Mouse (Mus musculus) brown adipose tissue, adult 24 weeks (tissue): ENCODE data around the gene Zswim7. TPM values are rescaled to one million over a fixed set of nuclear protein-coding genes. Genes with fewer than 3 reads are reported as not detected.
A peak's percentile ranks its signal among the peaks of the same experiment; 100 is the strongest.

Experiments used
- H3K27ac ChIP-seq: fragments of 200-500 bp; replicated peaks from 2 replicates; pipeline ENCODE4 v1.5.1; 2012; ENCODE audit warnings: low read depth, mild to moderate bottlenecking, low read length
- H3K4me1 ChIP-seq: fragments of 200-500 bp; 2 replicates; pipeline ENCODE4 v1.6.1; 2012; ENCODE audit warnings: low read length, mixed read lengths; ENCODE audit not compliant: control insufficient read depth, insufficient read depth, insufficient read length
- H3K4me3 ChIP-seq: fragments of 200-500 bp; 2 replicates; pipeline ENCODE4 v1.5.1; 2012; ENCODE audit warnings: low read depth, mild to moderate bottlenecking, low read length, moderate library complexity; ENCODE audit not compliant: insufficient read depth
- polyA plus RNA-seq: library from polyadenylated mRNA; stranded (reverse); fragments of >200 nt; gene quantifications from 2 replicates; pipeline ENCODE4 v1.2.4, GENCODE M21; 2012; ENCODE audit not compliant: missing spikeins, insufficient read depth, insufficient read length

Zswim7 gene
- polyA plus RNA-seq, 1 experiment: 37.5 TPM

DNA sequence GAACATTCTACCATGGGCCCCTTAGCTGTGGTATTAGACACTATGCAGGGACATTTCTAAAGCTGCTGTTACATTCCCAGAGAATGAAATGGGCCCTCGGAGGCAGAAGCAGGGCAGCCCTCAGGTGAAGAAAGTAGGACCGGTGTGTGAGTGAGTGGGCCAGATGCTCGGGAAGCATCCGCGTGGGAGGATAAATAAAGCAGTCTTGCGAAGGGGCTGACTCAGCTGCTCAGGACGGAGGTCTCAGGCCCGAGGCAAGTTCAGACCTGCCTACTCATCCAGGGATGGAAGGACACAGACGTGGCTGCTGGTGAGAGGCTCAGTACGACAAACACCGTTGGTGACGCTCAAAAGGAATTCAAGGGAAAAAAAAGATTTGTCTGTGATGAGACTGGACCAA is 12.1 kb downstream of the Zswim7 start:
- H3K4me3 ChIP-seq: no peak overlapping the region
- no peaks in the 10 kb centered on the region for H3K4me1 ChIP-seq
- H3K27ac ChIP-seq: no peak overlapping the region

DNA sequence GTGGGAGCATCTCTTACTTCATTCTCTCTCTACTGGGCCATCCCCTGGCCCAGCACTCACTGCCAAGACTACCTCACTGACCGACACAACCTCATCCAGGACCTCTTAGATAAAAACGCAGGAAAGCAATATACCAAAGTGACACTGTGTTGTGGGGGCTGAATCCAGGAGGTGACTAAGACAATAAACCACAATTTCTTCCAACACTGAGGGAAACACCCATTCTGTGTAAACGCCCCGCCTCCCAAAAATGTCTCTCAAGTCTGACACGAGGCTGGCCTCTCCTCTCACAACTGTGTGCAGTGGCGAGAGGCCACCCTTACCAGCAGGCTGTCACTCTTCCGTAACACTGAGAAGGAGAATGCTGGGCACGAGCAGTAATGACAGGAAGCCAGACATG is 12.8 kb downstream of the Zswim7 start:
- Histone ChIP-seq H3K27ac (no peak overlapping the region), H3K4me1 (no peaks in the 10 kb centered on the region), H3K4me3 (no peak overlapping the region)

DNA sequence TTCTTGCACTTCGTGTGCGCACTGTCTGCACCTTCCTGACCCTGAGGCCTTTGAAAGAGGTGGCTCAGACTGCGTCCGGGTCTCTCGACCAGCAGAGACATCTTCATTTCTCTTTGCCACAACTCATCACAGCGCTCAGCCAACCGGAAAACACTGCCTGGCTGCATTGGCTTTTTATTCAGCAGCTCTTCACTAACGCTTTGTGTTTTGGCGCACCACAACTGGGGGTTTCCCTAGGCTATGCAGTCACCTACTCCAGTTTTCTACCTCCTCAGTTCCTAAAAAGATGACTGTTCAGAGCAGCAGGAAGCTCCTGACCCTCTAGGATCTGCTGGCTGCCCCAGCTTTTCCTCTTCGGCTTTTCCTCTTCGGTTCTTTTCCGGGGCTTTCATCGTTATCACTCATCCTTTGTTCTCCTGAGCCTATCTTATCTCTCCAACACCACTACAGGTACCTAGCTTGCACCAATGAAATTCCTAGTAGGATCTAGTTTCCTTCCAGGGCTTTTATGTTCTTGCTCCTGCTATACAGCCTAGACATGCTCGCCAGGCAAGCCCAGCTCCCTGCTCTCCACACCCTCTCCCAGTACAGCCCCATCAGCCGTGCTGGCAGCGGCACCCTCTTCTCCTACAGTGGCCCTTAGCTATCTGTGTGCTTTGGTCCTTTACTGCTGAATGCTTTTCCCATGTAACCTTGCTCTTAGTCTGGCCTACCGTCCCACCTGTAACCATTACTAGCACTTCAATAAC is 14.5 kb downstream of the Zswim7 start:
- Histone ChIP-seq H3K4me1 (no peaks in the 10 kb centered on the region), H3K27ac (no peak overlapping the region), H3K4me3 (no peak overlapping the region)

DNA sequence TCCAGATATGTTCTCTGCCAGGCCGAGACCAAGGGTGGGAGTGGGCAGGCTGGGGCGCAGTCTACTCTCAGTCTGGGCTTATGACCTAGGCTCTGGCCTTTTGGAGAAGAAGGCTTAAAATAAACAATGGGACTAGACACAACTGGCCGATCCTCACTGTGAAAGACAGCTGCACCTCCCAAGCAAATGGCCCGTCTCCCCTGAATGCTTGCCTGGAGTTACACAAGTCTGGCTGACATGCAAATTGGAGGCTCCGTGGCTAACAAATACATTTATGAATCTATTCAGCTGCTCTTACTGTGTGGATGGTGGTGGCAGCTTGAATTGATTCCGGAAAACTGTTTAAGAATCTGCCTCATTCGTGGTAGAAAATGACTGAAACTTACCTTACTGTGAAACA is 15.5 kb downstream of the Zswim7 start:
- H3K4me1 ChIP-seq: no peaks in the 10 kb centered on the region
- H3K4me3 ChIP-seq: no peak overlapping the region
- H3K27ac ChIP-seq: no peak overlapping the region

DNA sequence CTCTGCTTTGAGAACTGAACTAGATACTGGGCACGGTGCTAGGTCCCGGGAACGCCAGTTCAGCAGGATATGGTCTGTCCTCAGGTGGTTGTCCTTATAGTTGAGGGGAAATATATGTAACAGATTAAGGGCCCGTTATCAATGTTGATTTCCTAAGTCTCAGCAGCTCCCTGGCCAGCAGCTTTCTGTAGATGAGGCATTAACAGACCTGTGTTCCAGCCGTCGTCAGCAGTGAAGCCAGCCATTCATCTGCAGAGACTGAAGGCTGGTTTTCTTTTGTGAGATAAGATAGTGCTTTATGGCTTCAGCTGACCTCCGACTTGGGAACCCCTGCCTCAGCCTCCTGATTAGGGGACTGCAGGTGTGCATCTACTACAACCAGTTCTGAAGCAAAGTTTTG is 17.2 kb downstream of the Zswim7 start:
- Histone ChIP-seq H3K4me3 (no peak overlapping the region), H3K4me1 (no peaks in the 10 kb centered on the region), H3K27ac (no peak overlapping the region)

DNA sequence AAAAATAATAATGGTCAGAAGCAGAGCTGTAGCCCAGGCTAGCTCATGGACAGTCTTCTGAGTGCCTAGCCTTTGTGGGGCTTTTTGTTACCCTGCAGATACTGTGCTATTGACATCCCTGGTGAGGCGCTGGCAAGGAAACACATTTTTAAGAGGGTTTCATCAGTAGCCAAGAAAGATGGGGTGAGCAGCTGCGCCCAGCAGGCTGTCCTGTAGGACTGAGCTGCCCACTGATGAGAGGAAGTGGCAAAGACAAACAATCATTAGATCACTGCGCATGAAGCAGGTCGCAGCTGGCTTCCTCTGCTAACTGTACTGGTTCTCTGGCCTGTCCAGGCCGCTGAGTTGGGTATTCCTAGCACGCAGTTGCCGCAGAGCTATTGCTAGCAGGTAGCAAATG is 17.6 kb downstream of the Zswim7 start:
- no peak overlapping the region for H3K4me3 ChIP-seq
- H3K27ac ChIP-seq: no peak overlapping the region

DNA sequence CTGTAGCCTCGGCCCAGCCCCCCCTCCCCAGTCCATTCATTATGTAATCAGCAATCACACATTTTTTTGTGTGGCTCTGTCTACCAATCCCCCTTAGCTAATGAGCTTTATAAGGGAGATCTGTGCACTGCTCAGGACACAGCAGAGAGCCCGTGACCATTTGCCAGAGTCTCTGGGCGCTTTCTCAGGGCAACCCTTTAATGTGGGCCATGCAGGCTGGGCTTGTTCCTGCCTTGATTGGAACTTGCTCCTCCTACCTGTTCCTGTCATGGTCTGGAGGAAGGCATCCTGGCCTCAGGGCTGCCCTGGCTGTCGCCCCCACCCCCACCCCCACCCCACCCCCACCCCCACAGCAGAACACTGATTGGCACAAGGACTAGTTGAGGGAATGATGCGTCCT is 22.0 kb downstream of the Zswim7 start:
- Histone ChIP-seq H3K4me1 (no peaks in the 10 kb centered on the region), H3K27ac (no peak overlapping the region), H3K4me3 (no peak overlapping the region)

More for the DNA sequence above, 17.6 kb downstream of the Zswim7 start:
- H3K4me1 ChIP-seq: no peaks in the 10 kb centered on the region

DNA sequence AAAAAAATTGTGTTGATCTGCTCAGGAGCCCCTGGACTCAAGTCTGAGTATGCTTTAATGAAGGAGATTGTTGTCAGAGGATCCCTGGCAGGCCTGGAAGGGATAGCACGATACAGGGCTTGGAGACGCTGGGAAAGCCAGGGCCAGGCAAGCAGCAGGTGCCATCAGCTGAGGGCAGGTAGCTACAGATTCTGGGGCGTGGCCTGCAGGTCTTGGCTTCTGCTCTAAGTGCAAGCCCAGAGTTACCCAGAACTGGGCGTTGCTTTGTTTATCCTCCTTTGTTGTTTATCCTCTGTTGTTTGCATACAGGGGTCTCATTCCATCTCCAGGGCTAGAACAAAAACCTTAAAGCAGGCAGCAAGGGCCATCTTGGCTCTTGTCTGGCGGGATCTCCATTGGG is 27.8 kb downstream of the Zswim7 start:
- Histone ChIP-seq H3K4me1 (no peaks in the 10 kb centered on the region; the same call in 1 of the 2 replicates), H3K4me3 (no peak overlapping the region), H3K27ac (no peak overlapping the region)

DNA sequence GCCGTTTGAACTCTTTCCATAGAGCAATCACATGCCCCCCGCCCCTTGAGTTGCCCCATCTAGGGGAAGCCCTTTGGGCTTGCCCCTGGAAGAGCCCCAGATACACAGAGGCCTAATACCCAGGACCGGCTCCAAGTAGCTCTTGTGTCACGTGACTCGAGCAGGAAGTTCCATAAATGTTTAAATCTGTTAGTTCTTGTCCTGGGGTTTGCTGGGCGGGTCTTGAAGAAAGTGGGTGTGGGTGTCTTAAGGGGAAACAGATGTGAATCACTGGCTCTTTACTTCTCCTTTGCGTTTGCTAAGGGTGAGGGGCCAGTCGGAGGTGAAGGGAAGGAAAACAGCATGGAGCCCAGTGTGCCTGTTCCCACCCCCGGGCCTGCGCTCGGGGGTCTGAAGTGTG is 30.1 kb downstream of the Zswim7 start:
- Histone ChIP-seq H3K4me1 (no peaks in the 10 kb centered on the region; the same call in 1 of the 2 replicates), H3K4me3 (peak overlapping the region; percentile 25; the same call in 1 of the 2 replicates), H3K27ac (no peak overlapping the region)

DNA sequence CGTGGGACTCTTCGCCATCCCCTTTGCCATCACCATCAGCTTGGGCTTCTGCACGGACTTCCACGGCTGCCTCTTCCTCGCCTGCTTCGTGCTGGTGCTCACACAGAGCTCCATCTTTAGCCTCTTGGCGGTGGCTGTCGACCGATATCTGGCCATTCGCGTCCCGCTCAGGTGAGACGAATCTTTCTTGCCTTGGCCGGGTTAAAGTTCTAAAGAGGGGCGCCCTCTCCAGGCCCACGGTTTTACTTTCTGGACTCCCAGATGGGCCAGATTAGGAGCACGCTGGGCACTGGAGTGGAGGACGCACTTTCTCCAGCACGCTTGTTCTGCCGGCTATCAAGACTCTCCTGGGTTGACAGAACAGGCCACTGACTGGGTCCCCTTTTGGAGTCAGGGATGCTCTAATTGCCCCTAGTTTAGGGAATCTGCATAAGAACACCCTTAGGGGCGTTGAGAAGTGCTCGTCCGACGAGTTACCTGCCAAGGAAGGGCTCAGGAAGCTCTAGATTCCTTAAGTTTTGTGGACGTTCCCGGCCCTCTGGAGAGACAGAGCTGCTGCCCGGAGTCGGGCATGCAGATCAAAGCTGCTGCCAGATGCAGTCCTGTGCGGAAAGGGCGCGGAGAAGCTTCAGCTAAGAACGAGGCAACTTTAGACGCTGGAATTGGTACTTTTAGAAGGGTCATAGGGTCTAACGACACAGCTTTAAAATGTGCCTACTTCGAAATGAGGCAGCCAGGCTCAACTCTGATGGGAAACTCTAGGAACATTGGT is 31.7 kb downstream of the Zswim7 start:
- no peak overlapping the region for H3K27ac ChIP-seq
- H3K4me1 ChIP-seq: no peaks in the 10 kb centered on the region; the same call in 1 of the 2 replicates
- H3K4me3 ChIP-seq: peak overlapping the region; percentile 53

DNA sequence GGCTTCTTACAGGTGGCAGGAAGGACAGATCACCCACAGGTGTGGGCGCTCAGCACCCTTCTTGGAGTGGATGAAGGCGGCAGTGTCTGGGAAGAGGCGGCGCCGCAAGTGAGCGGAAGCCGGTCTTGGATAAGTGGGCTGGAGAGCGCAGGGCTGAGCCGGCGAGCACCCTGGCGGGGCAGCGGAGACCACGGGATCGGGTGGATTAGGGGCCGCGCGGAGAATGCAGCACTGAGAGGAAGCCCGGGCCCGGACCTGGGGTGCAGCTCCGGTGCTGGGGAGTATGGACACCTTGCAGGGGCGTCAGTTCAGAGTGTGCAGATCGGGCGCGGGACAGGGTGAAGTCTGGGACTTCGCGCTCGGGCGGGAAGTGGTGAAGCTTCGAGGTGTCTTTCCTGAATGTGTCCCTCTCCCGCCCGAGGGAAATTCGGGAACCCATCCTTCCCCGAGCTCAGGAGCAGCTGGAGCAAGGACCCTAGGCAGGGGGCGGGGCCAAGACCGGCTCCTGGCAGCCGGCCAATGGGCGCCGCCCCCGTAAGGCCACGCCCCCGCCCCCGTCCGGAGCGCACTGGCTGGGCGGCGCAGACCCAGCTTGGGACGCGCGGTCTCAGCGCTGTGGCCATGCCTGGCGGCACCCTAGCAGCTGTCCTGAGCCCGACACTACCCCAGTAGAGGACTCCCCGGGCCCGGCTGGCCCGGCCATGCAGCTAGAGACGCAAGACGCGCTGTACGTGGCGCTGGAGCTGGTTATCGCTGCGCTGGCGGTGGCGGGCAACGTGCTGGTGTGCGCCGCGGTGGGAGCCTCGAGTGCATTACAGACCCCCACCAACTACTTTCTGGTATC is 32.6 kb downstream of the Zswim7 start, which contains the start of gene Adora2b:
TSS of gene Adora2b (plus strand) at position 584 of the 844 bp plus-strand sequence.
- Histone ChIP-seq H3K4me1 (peaks cover 5% of the 10 kb centered on the region), H3K4me3 (peak within 1 kb of the TSS; percentile 53), H3K27ac (no peak within 1 kb of the TSS)

DNA sequence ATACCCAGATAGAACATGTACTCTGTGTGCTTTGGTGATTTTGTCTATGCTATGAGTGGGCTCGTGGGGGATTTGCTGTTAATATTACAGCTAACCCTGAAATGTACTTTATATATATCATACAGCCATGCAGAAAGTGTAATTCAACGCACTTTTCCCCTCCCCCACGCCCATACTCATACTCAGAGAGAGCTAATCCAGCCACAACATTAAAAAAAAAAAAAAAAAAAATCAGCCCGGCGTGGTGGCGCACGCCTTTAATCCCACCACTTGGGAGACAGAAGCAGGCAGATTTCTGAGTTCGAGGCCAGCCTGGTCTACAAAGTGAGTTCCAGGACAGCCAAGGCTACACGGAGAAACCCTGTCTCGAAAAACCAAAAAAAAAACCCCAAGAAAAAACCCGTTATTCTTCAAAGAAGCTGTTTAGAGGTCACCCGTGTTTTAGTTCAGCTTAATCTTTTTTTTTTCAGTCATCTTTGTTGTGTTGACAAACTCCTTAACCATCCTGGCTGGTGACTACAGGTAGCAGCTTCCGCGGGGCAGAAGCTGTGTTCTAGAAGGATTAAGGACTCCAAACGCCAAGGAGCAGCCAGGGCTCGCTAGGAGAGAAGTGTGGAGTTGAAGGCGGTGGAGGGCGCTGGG is 33.3 kb downstream of the Zswim7 start:
- H3K27ac ChIP-seq: no peak overlapping the region
- H3K4me1 ChIP-seq: peaks cover 6% of the 10 kb centered on the region
- H3K4me3 ChIP-seq: peak overlapping the region; percentile 53

DNA sequence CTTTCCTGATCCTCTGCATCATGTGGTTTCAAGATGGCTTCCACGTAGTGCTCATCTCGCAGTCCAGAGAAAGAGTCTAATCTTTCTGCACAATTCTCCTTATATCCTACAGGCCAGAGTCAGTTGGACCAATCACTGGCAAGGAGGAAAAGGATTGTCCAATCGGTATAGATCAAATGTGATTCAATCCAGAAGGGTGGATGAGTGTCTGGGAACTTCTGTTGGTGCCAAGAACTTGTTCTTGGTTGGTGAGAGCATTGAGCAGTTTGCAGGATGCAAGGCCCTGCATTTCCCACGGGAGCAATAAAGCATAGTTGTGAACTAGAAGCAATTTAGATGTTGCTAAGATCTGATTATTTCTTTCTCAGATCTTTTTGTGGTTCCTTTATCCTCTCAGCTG is 36.7 kb downstream of the Zswim7 start:
- Histone ChIP-seq H3K4me3 (no peak overlapping the region), H3K27ac (no peak overlapping the region)

DNA sequence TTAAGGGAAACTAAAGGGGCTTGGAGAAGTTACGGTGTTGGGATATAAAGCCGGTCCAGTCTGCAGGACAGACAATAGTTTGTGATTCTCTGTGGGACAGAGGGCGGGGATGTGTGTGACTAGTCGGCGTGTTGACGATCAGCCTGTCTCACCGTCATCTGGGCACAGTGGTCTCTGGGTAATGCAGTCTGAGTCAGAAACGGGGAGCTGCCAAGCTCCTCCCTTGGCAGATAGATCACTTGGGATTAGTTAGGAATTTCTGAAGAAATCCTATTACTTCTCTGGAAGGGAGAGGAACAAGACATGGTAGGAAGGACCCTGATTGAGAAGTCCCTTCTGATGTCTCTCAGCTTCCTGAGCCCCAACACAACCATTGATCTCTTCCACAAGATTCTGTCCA is 37.3 kb downstream of the Zswim7 start:
- no peak overlapping the region for H3K4me3 ChIP-seq
- H3K4me1 ChIP-seq: peaks cover 6% of the 10 kb centered on the region
- no peak overlapping the region; the same call in 1 of the 2 replicates for H3K27ac ChIP-seq

More for the DNA sequence above, 36.7 kb downstream of the Zswim7 start:
- peaks cover 6% of the 10 kb centered on the region for H3K4me1 ChIP-seq
